Mouse (Mus musculus) liver (tissue): ENCODE results near the gene Majin.
A peak's percentile ranks its signal among the peaks of the same experiment; 100 is the strongest.

Source experiments
- DNase-seq: peaks from one replicate; pipeline ENCODE4 v3.0.0-alpha.2; 2020; ENCODE audit warnings: mixed read lengths

Gene Majin

GRCm38 (mm10) chr19:6230411-6230810 is 46.2 kb downstream of the Majin start:
- DNase-seq, result no peak

GRCm38 (mm10) chr19:6231036-6231435 is 46.8 kb downstream of the Majin start:
- DNase-seq, result no peak

GRCm38 (mm10) chr19:6233647-6234046 is 49.5 kb downstream of the Majin start:
- no peak for DNase-seq

- peak; percentile 44 for DNase-seq
These were observed 50.3 kb downstream of the Majin start for GRCm38 (mm10) chr19:6234337-6235083.

GRCm38 (mm10) chr19:6235084-6236052 is 51.2 kb downstream of the Majin start, which contains the start of gene Ppp2r5b:
Gene Ppp2r5b, minus strand, starts transcription at chr19:6235872.
- DNase-seq, result peak; percentile 97

- DNase-seq, result peak; percentile 90
These were observed 51.9 kb downstream of the Majin start for GRCm38 (mm10) chr19:6236053-6236441.

- DNase-seq, result no peak
These were observed 52.7 kb downstream of the Majin start for GRCm38 (mm10) chr19:6236842-6237241.

- no peak for DNase-seq
These were observed 54.6 kb downstream of the Majin start for GRCm38 (mm10) chr19:6238740-6239139.

- peak; percentile 81 for DNase-seq
These were observed 55.9 kb downstream of the Majin start for GRCm38 (mm10) chr19:6240136-6240535.

- no peak for DNase-seq
These were observed 56.5 kb downstream of the Majin start for GRCm38 (mm10) chr19:6240725-6241124.

GRCm38 (mm10) chr19:6241274-6242107 is 57.3 kb downstream of the Majin start, which contains the start of gene Atg2a:
Gene Atg2a, plus strand, starts transcription at chr19:6241668.
- peak; percentile 100 for DNase-seq

GRCm38 (mm10) chr19:6242281-6242680 is 58.1 kb downstream of the Majin start:
- peak; percentile 73 for DNase-seq

GRCm38 (mm10) chr19:6243226-6243625 is 59.0 kb downstream of the Majin start:
- DNase-seq, result no peak

- no peak for DNase-seq
These were observed 61.6 kb downstream of the Majin start for GRCm38 (mm10) chr19:6245806-6246205.

- DNase-seq, result no peak
These were observed 63.5 kb downstream of the Majin start for GRCm38 (mm10) chr19:6247526-6248300.

GRCm38 (mm10) chr19:6253021-6253420 is 68.8 kb downstream of the Majin start:
- no peak for DNase-seq

- peak; percentile 38 for DNase-seq
These were observed 76.2 kb downstream of the Majin start for GRCm38 (mm10) chr19:6260428-6260827.

- DNase-seq, result no peak
These were observed 76.8 kb downstream of the Majin start for GRCm38 (mm10) chr19:6260946-6261345.

GRCm38 (mm10) chr19:6261379-6261778 is 77.2 kb downstream of the Majin start:
- DNase-seq, result no peak

- DNase-seq, result peak; percentile 78
These were observed 78.0 kb downstream of the Majin start for GRCm38 (mm10) chr19:6262222-6262621.

GRCm38 (mm10) chr19:6262839-6263433 is 78.7 kb downstream of the Majin start:
- peak; percentile 52 for DNase-seq
